In genomic region chr3:14381421-14381992, GRCm38 (mm10) we compare ENCODE assay signal across 8 mouse cellular contexts.
DNase-seq lines count a peak whose midpoint lies in the region; ATAC-seq and TF ChIP-seq lines count a peak whose summit lies in the region.

No protein-coding gene starts in this region.

- DNase-seq in CH12.LX (ENCODE audit: extremely low read depth) = peak; percentile 68
- DNase-seq in adrenal gland, postnatal 4 days (ENCODE audit: low spot score in 2 of 2) = peak; percentile 15 to 17
- DNase-seq in heart, postnatal 4 days = peak; percentile 73
- DNase-seq in layer of hippocampus, adult 18-20 months (ENCODE audit: low spot score in 2 of 2) = peak; percentile 39 to 72
- peak; percentile 74 for DNase-seq in liver, postnatal 0 days
- DNase-seq in urinary bladder, adult 18-20 months (ENCODE audit: low spot score in 2 of 2) = peak; percentile 8 to 31

- dilution Hi-C loops in CH12.LX (cut with MboI; ENCODE audit: extremely low pct_ligation_motif_present, extremely low pct_unique_long_range_greater_than_20kb, low sequenced_read_pairs) = no loop called here

- peak; percentile 73 for TF ChIP-seq RAD21 in CH12.LX (IDR thresholded peaks at IDR 0.05; ENCODE audit: low read depth, low read length)

- peak; percentile 67; the same call in 1 of the 2 replicates for ATAC-seq in embryonic facial prominence, embryonic 15.5 days (ENCODE audit: insufficient number of reproducible peaks, low FRiP score, low TSS enrichment, low read depth)
- peak; percentile 85 for ATAC-seq in liver, postnatal 0 days
- ATAC-seq in neutrophil, adult 5-6 weeks (ENCODE audit: extremely low read depth, insufficient number of reproducible peaks, low FRiP score, poor library complexity, severe bottlenecking) = peak; percentile 58; the same call in 1 of the 2 replicates

- no peaks in the 10 kb centered on the region for H3K79me2 ChIP-seq in CH12.LX (replicated peaks; ENCODE audit: control insufficient read depth, extremely low read depth, insufficient read depth, poor library complexity, severe bottlenecking)

- H3K36me3 ChIP-seq in CH12.LX (replicated peaks in 1 of 2; ENCODE audit: control insufficient read depth in 1 of 2, insufficient read depth in 1 of 2, low read length in 1 of 2) = no peaks in the 10 kb centered on the region
- H3K36me3 ChIP-seq in embryonic facial prominence, embryonic 15.5 days = no peaks in the 10 kb centered on the region
- H3K36me3 ChIP-seq in liver, postnatal 0 days (replicated peaks; ENCODE audit: insufficient read depth, low read length) = no peaks in the 10 kb centered on the region

- TF ChIP-seq EP300 in CH12.LX (IDR thresholded peaks at IDR 0.05; ENCODE audit: low read length) = no peak
- TF ChIP-seq EP300 in liver, postnatal 0 days (IDR thresholded peaks at IDR 0.05; ENCODE audit: low read depth) = no peak

- H3K4me2 ChIP-seq in CH12.LX (ENCODE audit: insufficient read depth, low read depth, poor library complexity, severe bottlenecking) = peak overlapping the region; percentile 41
- peak overlapping the region; percentile 43 for H3K4me2 ChIP-seq in embryonic facial prominence, embryonic 15.5 days (replicated peaks)
- H3K4me2 ChIP-seq in liver, postnatal 0 days (ENCODE audit: low read depth, low read length) = peak overlapping the region; percentile 68

- peak; percentile 83 to 90 for TF ChIP-seq CTCF in CH12.LX (conservative IDR thresholded peaks at IDR 0.05 in 1 of 2, IDR thresholded peaks at IDR 0.05 in 1 of 2; ENCODE audit: low read depth in 2 of 2, low read length in 2 of 2)
- TF ChIP-seq CTCF in liver, postnatal 0 days (IDR thresholded peaks at IDR 0.05; ENCODE audit: low read depth) = peak; percentile 82

- in situ Hi-C loops in CH12.LX (cut with MboI; ENCODE audit: low pct_ligation_motif_present, low pct_unique_long_range_greater_than_20kb, low sequenced_read_pairs) = loop anchor here (10.0 to 25.0 kb wide), 3 partner anchors 281 to 494 kb away; no protein-coding TSS in a partner anchor

- H3K4me3 ChIP-seq in CH12.LX (replicated peaks in 1 of 3; ENCODE audit: low read depth in 2 of 3, low read length in 2 of 3, poor library complexity in 1 of 3) = peak overlapping the region in 2 of 3 experiments; percentile 19 to 22
- H3K4me3 ChIP-seq in embryonic facial prominence, embryonic 15.5 days (replicated peaks) = peak overlapping the region; percentile 28
- peak overlapping the region; percentile 30 for H3K4me3 ChIP-seq in liver, postnatal 0 days (ENCODE audit: low read depth, low read length)

- H3K27me3 ChIP-seq in CH12.LX (replicated peaks) = no peaks in the 10 kb centered on the region
- no peaks in the 10 kb centered on the region for H3K27me3 ChIP-seq in embryonic facial prominence, embryonic 15.5 days
- no peaks in the 10 kb centered on the region for H3K27me3 ChIP-seq in liver, postnatal 0 days (ENCODE audit: insufficient read depth, low read length)

- TF ChIP-seq POLR2A in CH12.LX (IDR thresholded peaks at IDR 0.05; ENCODE audit: low read depth, low read length) = no peak

- H3K4me1 ChIP-seq in CH12.LX (ENCODE audit: control insufficient read depth in 1 of 2, insufficient read depth in 2 of 2) = peaks cover 4 to 15% of the 10 kb centered on the region in 2 experiments; a peak in 3 of 4 replicates
- H3K4me1 ChIP-seq in embryonic facial prominence, embryonic 15.5 days = no peaks in the 10 kb centered on the region
- no peaks in the 10 kb centered on the region for H3K4me1 ChIP-seq in liver, postnatal 0 days (ENCODE audit: insufficient read depth)

- 12% methylated on average over 18 of the region's 18 CpGs for WGBS in embryonic facial prominence, embryonic 15.5 days
- 14% methylated on average over 18 of the region's 18 CpGs for WGBS in liver, postnatal 0 days (ENCODE audit: insufficient replicate concordance)

- no peak overlapping the region for H3K27ac ChIP-seq in CH12.LX (ENCODE audit: insufficient read depth, low read depth)
- no peak overlapping the region for H3K27ac ChIP-seq in embryonic facial prominence, embryonic 15.5 days (replicated peaks)
- H3K27ac ChIP-seq in liver, postnatal 0 days (ENCODE audit: low read depth) = no peak overlapping the region

- no peaks in the 10 kb centered on the region for H3K9me3 ChIP-seq in CH12.LX (replicated peaks; ENCODE audit: low read length)
- no peaks in the 10 kb centered on the region for H3K9me3 ChIP-seq in embryonic facial prominence, embryonic 15.5 days (replicated peaks)
- H3K9me3 ChIP-seq in liver, postnatal 0 days (ENCODE audit: low read length) = no peaks in the 10 kb centered on the region

- H3K9ac ChIP-seq in CH12.LX (ENCODE audit: insufficient read depth, low read depth) = no peak overlapping the region
- H3K9ac ChIP-seq in embryonic facial prominence, embryonic 15.5 days = no peak overlapping the region
- H3K9ac ChIP-seq in liver, postnatal 0 days (replicated peaks) = no peak overlapping the region; the same call in 1 of the 2 replicates

TF ChIP-seq in CH12.LX, 34 proteins besides CTCF, POLR2A, EP300 and RAD21:
- TF ChIP-seq NELFE (IDR thresholded peaks at IDR 0.05; ENCODE audit: low read depth, low read length) (peak; percentile 29; the same call in 1 of the 2 replicates), ZC3H11A (IDR thresholded peaks at IDR 0.05; ENCODE audit: low read depth, low read length) (peak; percentile 4; the same call in 1 of the 2 replicates), USF1 (IDR thresholded peaks at IDR 0.05; ENCODE audit: low read depth, low read length) (no peak), SMC3 (IDR thresholded peaks at IDR 0.05; ENCODE audit: low read depth, low read length) (peak; percentile 66), ZKSCAN1 (IDR thresholded peaks at IDR 0.05; ENCODE audit: borderline replicate concordance, low read depth, low read length) (no peak)

Comparison
In these comparisons a context has a peak if more than half of its experiments do, and no peak if none do; other contexts are left out.
1. DNase-seq: peak in every context shown above with its lines; median percentile 74 in liver, postnatal 0 days; 73 in heart, postnatal 4 days; 68 in CH12.LX; 56 in layer of hippocampus, adult 18-20 months; 20 in urinary bladder, adult 18-20 months; 16 in adrenal gland, postnatal 4 days.